Mouse (Mus musculus) spleen, adult 2 months (tissue): ENCODE measurements around the gene Ccser1.

ENCODE experiments used
- CTCF ChIP-seq: fragments of 200-500 bp; IDR thresholded peaks from 2 replicates; pipeline ENCODE4 v1.5.1; 2011; ENCODE audit warnings: mild to moderate bottlenecking, inconsistent platforms; ENCODE audit not compliant: insufficient read depth, insufficient read length, insufficient replicate concordance; ENCODE audit errors: extremely low read depth
- POLR2A ChIP-seq: fragments of 200-500 bp; IDR thresholded peaks from 2 replicates; pipeline ENCODE4 v1.6.1; 2011; ENCODE audit warnings: low read depth, low read length, inconsistent platforms

GRCm38 (mm10) chr6:62340319-62340718 is 1160.2 kb downstream of the Ccser1 start:
- no peak for TF ChIP-seq CTCF
- no peak for TF ChIP-seq POLR2A
